In the genomic region with DNA sequence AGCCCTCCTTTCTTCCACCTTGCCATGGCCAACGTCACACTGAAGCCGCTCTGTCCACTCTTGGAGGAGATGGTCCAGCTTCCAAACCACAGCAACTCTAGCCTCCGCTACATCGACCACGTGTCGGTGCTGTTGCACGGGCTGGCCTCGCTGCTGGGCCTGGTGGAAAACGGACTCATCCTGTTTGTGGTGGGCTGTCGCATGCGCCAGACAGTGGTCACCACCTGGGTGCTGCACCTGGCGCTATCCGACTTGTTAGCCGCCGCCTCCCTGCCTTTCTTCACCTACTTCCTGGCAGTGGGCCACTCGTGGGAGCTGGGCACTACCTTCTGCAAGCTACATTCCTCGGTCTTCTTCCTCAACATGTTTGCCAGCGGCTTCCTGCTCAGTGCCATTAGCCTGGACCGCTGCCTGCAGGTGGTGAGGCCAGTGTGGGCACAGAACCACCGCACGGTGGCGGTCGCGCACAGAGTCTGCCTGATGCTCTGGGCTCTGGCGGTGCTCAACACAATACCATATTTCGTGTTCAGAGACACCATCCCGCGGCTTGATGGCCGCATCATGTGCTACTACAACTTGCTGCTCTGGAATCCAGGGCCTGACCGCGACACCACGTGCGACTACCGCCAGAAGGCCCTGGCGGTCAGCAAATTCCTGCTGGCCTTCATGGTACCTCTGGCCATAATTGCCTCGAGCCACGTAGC, we compare ENCODE assay signal across 9 mouse cellular contexts. TPM values are rescaled to one million over a fixed set of nuclear protein-coding genes. Genes with fewer than 3 reads are reported as not detected.
DNase-seq lines count a peak whose midpoint lies in the region; ATAC-seq and TF ChIP-seq lines count a peak whose summit lies in the region.
"Had no signal": no experiment of that assay in that cellular context is flagged by ENCODE, and none has a peak within 500 bp of the region (broad histone marks: within the 10 kb centered on the region; RNA-seq: fewer than 3 reads in every experiment).

No protein-coding gene starts in this region.

- intact Hi-C loops in gastrocnemius, adult 2 months (cut with DNase I) = no loop called here
- intact Hi-C loops in heart, adult 2 months (cut with DNase I) = no loop called here

- H3K4me1 ChIP-seq in heart, adult 2 months (ENCODE audit: control insufficient read depth, insufficient read depth, low read length) = no peaks in the 10 kb centered on the region; the same call in 1 of the 2 replicates

- 29% methylated on average over 37 of the region's 37 CpGs for WGBS in heart, adult 2 months

- no peak overlapping the region for H3K9ac ChIP-seq in heart, adult 2 months (ENCODE audit: low read depth, low read length)

- H3K79me2 ChIP-seq in heart, adult 2 months (replicated peaks; ENCODE audit: control insufficient read depth, insufficient read depth, low read length) = no peaks in the 10 kb centered on the region

- H3K36me3 ChIP-seq in heart, adult 2 months (ENCODE audit: control insufficient read depth, insufficient read depth, low read length) = no peaks in the 10 kb centered on the region
- H3K36me3 ChIP-seq in splenic B cell, adult 2 months (ENCODE audit: control insufficient read depth, insufficient read depth, low read length, poor library complexity, severe bottlenecking) = peaks cover 3% of the 10 kb centered on the region

- peak; percentile 63 for DNase-seq in gastrocnemius, adult 2 months
- DNase-seq in gastrocnemius, adult 18-20 months (ENCODE audit: low spot score) = no peak
- DNase-seq in embryo, embryonic 11 days = peak; percentile 91
- DNase-seq in heart, adult 2 months = peak; percentile 53 to 63
- peak; percentile 74 for DNase-seq in kidney, adult 9 months
- peak; percentile 83 for DNase-seq in liver
- peak; percentile 77 for DNase-seq in splenic B cell, adult 2 months (ENCODE audit: low read depth, low spot score)

- no peak for TF ChIP-seq EP300 in heart, adult 2 months (IDR thresholded peaks at IDR 0.05; ENCODE audit: insufficient read depth, low read depth, low read length)

- H3K27me3 ChIP-seq in heart, adult 2 months (ENCODE audit: control insufficient read depth, insufficient read depth, low read length) = no peaks in the 10 kb centered on the region
- H3K27me3 ChIP-seq in splenic B cell, adult 2 months (ENCODE audit: control insufficient read depth, insufficient read depth, low read length, poor library complexity, severe bottlenecking) = no peaks in the 10 kb centered on the region

- peak; percentile 58 for TF ChIP-seq CTCF in gastrocnemius, adult 2 months (IDR thresholded peaks at IDR 0.05)
- TF ChIP-seq CTCF in heart, adult 2 months (IDR thresholded peaks at IDR 0.05) = peak; percentile 75

- no peak overlapping the region for H3K27ac ChIP-seq in gastrocnemius, adult 2 months
- H3K27ac ChIP-seq in heart, adult 2 months = no peak overlapping the region

- no peak for TF ChIP-seq POLR2A in heart, adult 2 months (IDR thresholded peaks at IDR 0.05; ENCODE audit: insufficient read depth, low read depth, low read length)

- peak overlapping the region; percentile 46 for H3K4me3 ChIP-seq in gastrocnemius, adult 2 months
- peak overlapping the region; percentile 20; the same call in 1 of the 2 replicates for H3K4me3 ChIP-seq in heart, adult 2 months
- H3K4me3 ChIP-seq: myocyte had no signal

- peak; percentile 55; the same call in 1 of the 2 replicates for ATAC-seq in monocyte, adult 5-6 weeks (replicated peaks; ENCODE audit: insufficient number of reproducible peaks, low FRiP score, low TSS enrichment, poor library complexity, severe bottlenecking)

RNA-seq across cellular contexts. Expression of gene Ptgdr2, which starts 3.3 kb away (rescaled TPM):
- total RNA-seq in gastrocnemius, adult 2 months (2021) = not detected
- not detected for total RNA-seq in gastrocnemius, adult 18-20 months (2021)
- total RNA-seq in heart, adult 2 months (2021) = not detected
- polyA plus RNA-seq in heart, adult 2 months (2012; rRNA removed) = 0.09 and 0.10 TPM in 2 replicates
- 0.75 to 1.6 TPM in 2 of 3 replicates, not detected in the other for total RNA-seq in monocyte, adult 5-6 weeks (2017)

RNA-seq across cellular contexts. Expression of gene Ccdc86, which starts 8.8 kb away (rescaled TPM):
- 10 to 100 TPM; 13.2 to 16.5 TPM for total RNA-seq in gastrocnemius, adult 2 months (2021)
- 10 to 100 TPM; 12.6 to 14.5 TPM for total RNA-seq in gastrocnemius, adult 18-20 months (2021)
- 1 to 10 TPM; 6.9 to 7.1 TPM for total RNA-seq in heart, adult 2 months (2021)
- 3.0 and 3.1 TPM in 2 replicates for polyA plus RNA-seq in heart, adult 2 months (2012; rRNA removed)
- total RNA-seq in monocyte, adult 5-6 weeks (2017) = 15.3 to 26.6 TPM (median 16.1 TPM) in 3 replicates

RNA-seq across cellular contexts. Expression of gene Zp1, which starts 19.8 kb away (rescaled TPM):
- not detected for total RNA-seq in gastrocnemius, adult 2 months (2021)
- total RNA-seq in gastrocnemius, adult 18-20 months (2021) = not detected
- total RNA-seq in heart, adult 2 months (2021) = not detected
- not detected in 2 replicates for polyA plus RNA-seq in heart, adult 2 months (2012; rRNA removed)
- not detected in 3 replicates for total RNA-seq in monocyte, adult 5-6 weeks (2017)

RNA-seq across cellular contexts. Expression of gene Ms4a10, which starts 34.2 kb away (rescaled TPM):
- total RNA-seq in gastrocnemius, adult 2 months (2021) = not detected
- total RNA-seq in gastrocnemius, adult 18-20 months (2021) = not detected
- not detected for total RNA-seq in heart, adult 2 months (2021)
- polyA plus RNA-seq in heart, adult 2 months (2012; rRNA removed) = not detected in 2 replicates
- total RNA-seq in monocyte, adult 5-6 weeks (2017) = not detected in 3 replicates

RNA-seq across cellular contexts. Expression of gene Prpf19, which starts 45.2 kb away (rescaled TPM):
- 100 to 1,000 TPM; 150 to 184 TPM for total RNA-seq in gastrocnemius, adult 2 months (2021)
- total RNA-seq in gastrocnemius, adult 18-20 months (2021) = 100 to 1,000 TPM; 148 TPM
- total RNA-seq in heart, adult 2 months (2021) = 100 to 1,000 TPM; 216 to 243 TPM
- 432 and 512 TPM in 2 replicates for polyA plus RNA-seq in heart, adult 2 months (2012; rRNA removed)
- 74.0 to 103 TPM (median 96.6 TPM) in 3 replicates for total RNA-seq in monocyte, adult 5-6 weeks (2017)
